ENCODE assay signal across 8 mouse cellular contexts in genomic region chr9:22468170-22468898, GRCm38 (mm10). TPM values are rescaled to one million over a fixed set of nuclear protein-coding genes. Genes with fewer than 3 reads are reported as not detected.
DNase-seq lines count a peak whose midpoint lies in the region; ATAC-seq lines count a peak whose summit lies in the region.

No protein-coding gene starts in this region.

- H3K9ac ChIP-seq in forebrain, embryonic 12.5 days: peak overlapping the region; percentile 84
- peak overlapping the region; percentile 91 for H3K9ac ChIP-seq in hindbrain, embryonic 13.5 days
- H3K9ac ChIP-seq in limb, embryonic 11.5 days (ENCODE audit: low read length): peak overlapping the region; percentile 87

- peak overlapping the region; percentile 80 for H3K4me2 ChIP-seq in forebrain, embryonic 12.5 days
- peak overlapping the region; percentile 64 for H3K4me2 ChIP-seq in hindbrain, embryonic 13.5 days
- peak overlapping the region; percentile 77 for H3K4me2 ChIP-seq in limb, embryonic 11.5 days (ENCODE audit: low read depth, severe bottlenecking)

- no peaks in the 10 kb centered on the region for H3K9me3 ChIP-seq in forebrain, embryonic 12.5 days
- no peaks in the 10 kb centered on the region for H3K9me3 ChIP-seq in hindbrain, embryonic 13.5 days
- H3K9me3 ChIP-seq in limb, embryonic 11.5 days (ENCODE audit: control insufficient read depth, low read length): no peaks in the 10 kb centered on the region
- H3K9me3 ChIP-seq in midbrain, embryonic 10.5 days (replicated peaks): no peaks in the 10 kb centered on the region

- peak overlapping the region; percentile 88 for H3K27ac ChIP-seq in forebrain, embryonic 12.5 days
- peak overlapping the region; percentile 95 for H3K27ac ChIP-seq in hindbrain, embryonic 13.5 days
- peak overlapping the region; percentile 65; the same call in 1 of the 2 replicates for H3K27ac ChIP-seq in limb, embryonic 11.5 days (replicated peaks; ENCODE audit: low read depth, low read length)
- peak overlapping the region; percentile 92 for H3K27ac ChIP-seq in midbrain, embryonic 10.5 days (replicated peaks)

- H3K27me3 ChIP-seq in forebrain, embryonic 12.5 days: no peaks in the 10 kb centered on the region
- no peaks in the 10 kb centered on the region for H3K27me3 ChIP-seq in hindbrain, embryonic 13.5 days
- no peaks in the 10 kb centered on the region for H3K27me3 ChIP-seq in limb, embryonic 11.5 days (ENCODE audit: control insufficient read depth, insufficient read depth, low read length)
- H3K27me3 ChIP-seq in midbrain, embryonic 10.5 days (ENCODE audit: low read depth, poor library complexity, severe bottlenecking): no peaks in the 10 kb centered on the region

- peaks cover 10% of the 10 kb centered on the region for H3K36me3 ChIP-seq in forebrain, embryonic 12.5 days (replicated peaks)
- peaks cover 11% of the 10 kb centered on the region; the same call in 1 of the 2 replicates for H3K36me3 ChIP-seq in hindbrain, embryonic 13.5 days
- H3K36me3 ChIP-seq in limb, embryonic 11.5 days (ENCODE audit: control insufficient read depth, insufficient read depth, low read length): peaks cover 4% of the 10 kb centered on the region; the same call in 1 of the 2 replicates
- H3K36me3 ChIP-seq in midbrain, embryonic 10.5 days: peaks cover 22% of the 10 kb centered on the region

- peak; percentile 38 to 53 for DNase-seq in left cerebral cortex, adult 18-20 months (ENCODE audit: low spot score in 2 of 2)
- DNase-seq in left cerebral cortex, adult 11 months (ENCODE audit: low spot score): no peak
- peak; percentile 88 for DNase-seq in brain, adult 2 months (ENCODE audit: low read depth, low spot score)
- DNase-seq in limb, embryonic 11.5 days (ENCODE audit: low spot score): peak; percentile 87
- DNase-seq in midbrain, embryonic 10.5 days (ENCODE audit: low spot score): peak; percentile 86
- peak; percentile 66 for DNase-seq in spleen, adult 12 weeks (ENCODE audit: low spot score)

- H3K4me1 ChIP-seq in forebrain, embryonic 12.5 days: peaks cover 6% of the 10 kb centered on the region
- H3K4me1 ChIP-seq in hindbrain, embryonic 13.5 days (replicated peaks): peaks cover 10% of the 10 kb centered on the region
- H3K4me1 ChIP-seq in limb, embryonic 11.5 days (ENCODE audit: control insufficient read depth, insufficient read depth, low read length): no peaks in the 10 kb centered on the region
- peaks cover 10% of the 10 kb centered on the region for H3K4me1 ChIP-seq in midbrain, embryonic 10.5 days

- peak; percentile 93 for ATAC-seq in forebrain, embryonic 12.5 days (ENCODE audit: low FRiP score)
- peak; percentile 84 for ATAC-seq in hindbrain, embryonic 13.5 days (ENCODE audit: low FRiP score)
- ATAC-seq in limb, embryonic 11.5 days (ENCODE audit: insufficient number of reproducible peaks, low FRiP score, low TSS enrichment, low read depth): peak; percentile 88

- peak overlapping the region; percentile 85 for H3K4me3 ChIP-seq in forebrain, embryonic 12.5 days (replicated peaks)
- peak overlapping the region; percentile 92 for H3K4me3 ChIP-seq in hindbrain, embryonic 13.5 days
- peak overlapping the region; percentile 79 for H3K4me3 ChIP-seq in limb, embryonic 11.5 days (ENCODE audit: low read depth, low read length)
- peak overlapping the region; percentile 82 for H3K4me3 ChIP-seq in midbrain, embryonic 10.5 days

- 4% methylated on average over 42 of the region's 43 CpGs for WGBS in forebrain, embryonic 12.5 days
- WGBS in hindbrain, embryonic 13.5 days: 4% methylated on average over 39 of the region's 43 CpGs
- WGBS in limb, embryonic 11.5 days: 3% methylated on average over 42 of the region's 43 CpGs
- 3% methylated on average over 43 of the region's 43 CpGs for WGBS in midbrain, embryonic 10.5 days

RNA-seq across cellular contexts. Expression of gene Rp9, which starts 1.2 kb away (rescaled TPM):
- total RNA-seq in left cerebral cortex, adult 18-20 months (2021): 10 to 100 TPM; 42.4 to 45.4 TPM
- 58.2 and 63.2 TPM in 2 replicates for polyA plus RNA-seq in forebrain, embryonic 12.5 days (2016; fragmentation: Nextera tagmentation; extraction: Ambion mirVana)
- polyA plus RNA-seq in hindbrain, embryonic 13.5 days (2015; fragmentation: Nextera tagmentation; extraction: Ambion mirVana): 58.1 and 59.2 TPM in 2 replicates
- polyA plus RNA-seq in limb, embryonic 11.5 days (2014; fragmentation: Nextera tagmentation; extraction: Ambion mirVana): 62.7 TPM in 2 replicates
- 42.9 and 46.5 TPM in 2 replicates for polyA plus RNA-seq in midbrain, embryonic 10.5 days (2016; fragmentation: Nextera tagmentation; extraction: Ambion mirVana)

RNA-seq across cellular contexts. Expression of gene Bbs9, which starts 7.2 kb away (rescaled TPM):
- 10 to 100 TPM; 41.9 to 42.0 TPM for total RNA-seq in left cerebral cortex, adult 18-20 months (2021)
- polyA plus RNA-seq in forebrain, embryonic 12.5 days (2016; fragmentation: Nextera tagmentation; extraction: Ambion mirVana): 20.0 and 20.4 TPM in 2 replicates
- polyA plus RNA-seq in hindbrain, embryonic 13.5 days (2015; fragmentation: Nextera tagmentation; extraction: Ambion mirVana): 16.9 and 17.1 TPM in 2 replicates
- polyA plus RNA-seq in limb, embryonic 11.5 days (2014; fragmentation: Nextera tagmentation; extraction: Ambion mirVana): 15.5 and 15.9 TPM in 2 replicates
- 12.5 and 13.2 TPM in 2 replicates for polyA plus RNA-seq in midbrain, embryonic 10.5 days (2016; fragmentation: Nextera tagmentation; extraction: Ambion mirVana)

RNA-seq across cellular contexts. Expression of gene Gm17545, which starts 14.2 kb away (rescaled TPM):
- total RNA-seq in left cerebral cortex, adult 18-20 months (2021): not detected
- not detected in 2 replicates for polyA plus RNA-seq in forebrain, embryonic 12.5 days (2016; fragmentation: Nextera tagmentation; extraction: Ambion mirVana)
- not detected in 2 replicates for polyA plus RNA-seq in hindbrain, embryonic 13.5 days (2015; fragmentation: Nextera tagmentation; extraction: Ambion mirVana)
- polyA plus RNA-seq in limb, embryonic 11.5 days (2014; fragmentation: Nextera tagmentation; extraction: Ambion mirVana): not detected in 2 replicates
- not detected in 2 replicates for polyA plus RNA-seq in midbrain, embryonic 10.5 days (2016; fragmentation: Nextera tagmentation; extraction: Ambion mirVana)

RNA-seq across cellular contexts. Expression of gene 9530077C05Rik, which starts 57.0 kb away (rescaled TPM):
- total RNA-seq in left cerebral cortex, adult 18-20 months (2021): 1 to 10 TPM; 7.4 to 9.8 TPM
- polyA plus RNA-seq in forebrain, embryonic 12.5 days (2016; fragmentation: Nextera tagmentation; extraction: Ambion mirVana): 10.2 and 12.1 TPM in 2 replicates
- 8.8 and 9.1 TPM in 2 replicates for polyA plus RNA-seq in hindbrain, embryonic 13.5 days (2015; fragmentation: Nextera tagmentation; extraction: Ambion mirVana)
- 6.9 and 8.8 TPM in 2 replicates for polyA plus RNA-seq in limb, embryonic 11.5 days (2014; fragmentation: Nextera tagmentation; extraction: Ambion mirVana)
- 9.5 and 10.4 TPM in 2 replicates for polyA plus RNA-seq in midbrain, embryonic 10.5 days (2016; fragmentation: Nextera tagmentation; extraction: Ambion mirVana)
